Mouse (Mus musculus) limb, embryonic 14.5 days (tissue): ENCODE results near the gene Tmed1. TPM values are rescaled to one million over a fixed set of nuclear protein-coding genes. Genes with fewer than 3 reads are reported as not detected.
A peak's percentile ranks its signal among the peaks of the same experiment; 100 is the strongest.
"Not testable (repeated sequence)": the region's sequence is repeated elsewhere in the genome, so short reads cannot be mapped to it uniquely, and the experiment has no call there.

ENCODE experiments used
- ATAC-seq: fragments of 200-750 bp; cut with Nextera tagmentation; 2 replicates; pipeline ENCODE4 v1.8.0; 2017; ENCODE audit warnings: low read depth, moderate number of reproducible peaks, moderate TSS enrichment; ENCODE audit not compliant: low FRiP score
- DNase-seq: peaks from one replicate; pipeline ENCODE4 v3.0.0-alpha.2; 2015; ENCODE audit warnings: low spot score
- H3K27ac ChIP-seq: fragments of 300-500 bp; sonication (generic); replicated peaks from 2 replicates; pipeline ENCODE4 v1.5.1; 2014; ENCODE audit warnings: low read depth, mild to moderate bottlenecking, low read length, moderate library complexity, mixed read lengths
- H3K27me3 ChIP-seq: fragments of 300-500 bp; sonication (generic); 2 replicates; pipeline ENCODE4 v1.6.1; 2014; ENCODE audit warnings: low read length, mixed read lengths; ENCODE audit not compliant: control insufficient read depth, insufficient read depth
- H3K36me3 ChIP-seq: fragments of 300-500 bp; sonication (generic); 2 replicates; pipeline ENCODE4 v1.6.1; 2014; ENCODE audit warnings: mild to moderate bottlenecking, low read length, moderate library complexity, mixed read lengths; ENCODE audit not compliant: control insufficient read depth, insufficient read depth
- H3K4me1 ChIP-seq: fragments of 300-500 bp; sonication (generic); 2 replicates; pipeline ENCODE4 v1.6.1; 2014; ENCODE audit warnings: antibody characterized with exemption, low read length, mixed read lengths; ENCODE audit not compliant: control insufficient read depth, insufficient read depth
- H3K4me2 ChIP-seq: fragments of 300-500 bp; sonication (generic); replicated peaks from 2 replicates; pipeline ENCODE4 v1.6.1; 2014; ENCODE audit warnings: low read depth, mild to moderate bottlenecking, low read length, moderate library complexity; ENCODE audit not compliant: severe bottlenecking
- H3K4me3 ChIP-seq: fragments of 300-500 bp; sonication (generic); replicated peaks from 2 replicates; pipeline ENCODE4 v1.5.1; 2014; ENCODE audit warnings: low read length
- H3K9ac ChIP-seq: fragments of 300-500 bp; sonication (generic); 2 replicates; pipeline ENCODE4 v1.6.1; 2014; ENCODE audit warnings: mild to moderate bottlenecking, low read depth, low read length, moderate library complexity; ENCODE audit not compliant: severe bottlenecking
- H3K9me3 ChIP-seq: fragments of 300-500 bp; sonication (generic); 2 replicates; pipeline ENCODE4 v1.6.1; 2016; ENCODE audit warnings: low read length; ENCODE audit not compliant: control insufficient read depth
- POLR2A ChIP-seq: fragments of 200-500 bp; IDR thresholded peaks from 2 replicates; pipeline ENCODE4 v1.8.0; 2012; ENCODE audit warnings: inconsistent platforms, mild to moderate bottlenecking, moderate library complexity, borderline replicate concordance; ENCODE audit not compliant: insufficient read depth, insufficient read length; ENCODE audit errors: extremely low read depth
- WGBS: fragments of 180-500 bp; shearing (Covaris S2); extraction: QIAGEN DNeasy Blood & Tissue Kit; methylation state at CpG from one replicate; pipeline ENCODE4 v1.1.7; 2014; 5-methylcytosine and 5-hydroxymethylcytosine counted together
- polyA plus RNA-seq, 2 experiments: library from polyadenylated mRNA; depleted of rRNA in 1 of 2; stranded (reverse) in 1 of 2; unstranded in 1 of 2; fragments of >200 nt; fragmentation: Nextera tagmentation in 1 of 2; extraction: Ambion mirVana in 1 of 2; gene quantifications; 2 replicates each; pipeline versions ENCODE4 v1.2.1 to v1.2.3; 2012 to 2014

The Tmed1 gene
- polyA plus RNA-seq, 2 experiments = 96.0 to 119 TPM

GRCm38 (mm10) chr9:21493907-21494306, 16.1 kb downstream of the Tmed1 start:
- Histone ChIP-seq H3K9me3 (no peaks in the 10 kb centered on the region), H3K9ac (0 out of 2 replicates have a peak overlapping the region, but pooled peaks have one; percentile 4), H3K4me3 (no peak overlapping the region), H3K4me2 (no peak overlapping the region), H3K27ac (no peak overlapping the region), H3K36me3 (peaks cover 47% of the 10 kb centered on the region), H3K4me1 (peaks cover 32% of the 10 kb centered on the region), H3K27me3 (no peaks in the 10 kb centered on the region)
- ATAC-seq = no peak
- no peak for DNase-seq
- 61% methylated on average over 2 of the region's 2 CpGs for WGBS
- no peak for TF ChIP-seq POLR2A

GRCm38 (mm10) chr9:21490696-21491095, 19.4 kb downstream of the Tmed1 start:
- Histone ChIP-seq H3K4me2 (no peak overlapping the region), H3K4me1 (peaks cover 15% of the 10 kb centered on the region), H3K4me3 (no peak overlapping the region), H3K27ac (no peak overlapping the region), H3K27me3 (no peaks in the 10 kb centered on the region), H3K9me3 (no peaks in the 10 kb centered on the region), H3K36me3 (peaks cover 62% of the 10 kb centered on the region), H3K9ac (no peak overlapping the region)
- no peak for ATAC-seq
- no peak for TF ChIP-seq POLR2A
- DNase-seq = no peak
- 90% methylated on average over 9 of the region's 9 CpGs for WGBS

- H3K4me2 ChIP-seq, H3K9ac ChIP-seq, H3K27me3 ChIP-seq, ATAC-seq, H3K9me3 ChIP-seq, H3K27ac ChIP-seq, DNase-seq, H3K4me3 ChIP-seq, H3K4me1 ChIP-seq: not testable (repeated sequence)
- H3K36me3 ChIP-seq = peaks cover 67% of the 10 kb centered on the region
- WGBS = 90% methylated on average over 1 of the region's 2 CpGs
Observed at GRCm38 (mm10) chr9:21488246-21488645, 21.8 kb downstream of the Tmed1 start.

- TF ChIP-seq POLR2A = no peak
- Histone ChIP-seq H3K27me3 (no peaks in the 10 kb centered on the region), H3K27ac (no peak overlapping the region), H3K4me1 (no peaks in the 10 kb centered on the region), H3K36me3 (peaks cover 76% of the 10 kb centered on the region), H3K4me3 (no peak overlapping the region), H3K9me3 (no peaks in the 10 kb centered on the region), H3K9ac (no peak overlapping the region), H3K4me2 (no peak overlapping the region)
- WGBS = 84% methylated on average over 4 of the region's 4 CpGs
- no peak for DNase-seq
- no peak for ATAC-seq
Observed at GRCm38 (mm10) chr9:21484065-21484464, 26.0 kb downstream of the Tmed1 start.

GRCm38 (mm10) chr9:21477707-21478106, 32.3 kb downstream of the Tmed1 start:
- 99% methylated on average over 6 of the region's 6 CpGs for WGBS
- no peak overlapping the region for H3K9ac ChIP-seq
- H3K4me2 ChIP-seq = no peak overlapping the region
- peaks cover 94% of the 10 kb centered on the region for H3K36me3 ChIP-seq
- DNase-seq = no peak
- no peaks in the 10 kb centered on the region for H3K27me3 ChIP-seq
- ATAC-seq = no peak
- TF ChIP-seq POLR2A = no peak
- 0 out of 2 replicates have a peak, but pooled peaks cover 3% of the 10 kb centered on the region for H3K9me3 ChIP-seq
- H3K27ac ChIP-seq = no peak overlapping the region
- no peaks in the 10 kb centered on the region for H3K4me1 ChIP-seq
- H3K4me3 ChIP-seq = no peak overlapping the region

- no peaks in the 10 kb centered on the region for H3K27me3 ChIP-seq
- no peak for ATAC-seq
- DNase-seq = no peak
- H3K4me2 ChIP-seq = no peak overlapping the region
- H3K9me3 ChIP-seq = 0 out of 2 replicates have a peak, but pooled peaks cover 2% of the 10 kb centered on the region
- H3K4me3 ChIP-seq = no peak overlapping the region
- no peak overlapping the region for H3K9ac ChIP-seq
- H3K4me1 ChIP-seq = no peaks in the 10 kb centered on the region
- TF ChIP-seq POLR2A = no peak
- WGBS = 87% methylated on average over 4 of the region's 4 CpGs
- H3K36me3 ChIP-seq = peaks cover 81% of the 10 kb centered on the region
- H3K27ac ChIP-seq = no peak overlapping the region
Observed at GRCm38 (mm10) chr9:21472913-21473312, 37.1 kb downstream of the Tmed1 start.
